18 mouse cellular contexts compared by ENCODE assay signal in genomic region chrX:96674871-96675270, GRCm38 (mm10). TPM values are rescaled to one million over a fixed set of nuclear protein-coding genes. Genes with fewer than 3 reads are reported as not detected.
"Had no signal": no experiment of that assay in that cellular context is flagged by ENCODE, and none has a peak within 500 bp of the region (broad histone marks: within the 10 kb centered on the region; RNA-seq: fewer than 3 reads in every experiment).

No protein-coding gene starts in this region.

- ATAC-seq: hindbrain, postnatal 0 days; intestine, embryonic 16.5 days; liver, embryonic 12.5 days had no signal

- DNase-seq: gastrocnemius, adult 2 months; gastrocnemius, postnatal 14 days; heart, postnatal 10 days; kidney, adult 11 months; kidney, adult 2 months; kidney, adult 9 months; kidney, postnatal 14 days; kidney, postnatal 36 days; layer of hippocampus, adult 9-11 months; layer of hippocampus, postnatal 36 days; left cerebral cortex, postnatal 4 days had no signal

RNA-seq across cellular contexts. Expression of gene Gpr165, which starts 38.4 kb away (rescaled TPM):
- total RNA-seq: hematopoietic stem cell, adult 5-6 weeks; liver, adult 2 months had no signal
- polyA plus RNA-seq: heart, embryonic 16.5 days; liver, adult 2 months; liver, embryonic 12.5 days; liver, embryonic 14.5 days had no signal
